Mouse (Mus musculus) MEL (cell line): ENCODE results near the gene Cd300lf. TPM values are rescaled to one million over a fixed set of nuclear protein-coding genes. Genes with fewer than 3 reads are reported as not detected.
A peak's percentile ranks its signal among the peaks of the same experiment; 100 is the strongest.

Source experiments
- DNase-seq: peaks from one replicate; pipeline ENCODE4 v3.0.0; 2011; ENCODE audit warnings: low read depth, low spot score
- H3K27ac ChIP-seq: 2 replicates; pipeline ENCODE4 v1.5.1; 2012; ENCODE audit warnings: low read depth, mild to moderate bottlenecking, control low read depth, low read length, moderate library complexity; ENCODE audit not compliant: control insufficient read depth
- H3K27me3 ChIP-seq, 2 experiments: fragments of 150-350 bp in 1 of 2; sonication (generic) in 1 of 2; 2 replicates each; pipeline ENCODE4 v1.6.1; 2012; ENCODE audit warnings: low read length in 2 of 2, mild to moderate bottlenecking in 2 of 2, improper control_type of control experiment in 1 of 2, moderate library complexity in 1 of 2; ENCODE audit not compliant: insufficient read depth in 2 of 2, control insufficient read depth in 1 of 2
- H3K36me3 ChIP-seq, 2 experiments: 2 replicates each; pipeline ENCODE4 v1.6.1; 2012 to 2014; ENCODE audit warnings: low read length in 2 of 2, improper control_type of control experiment in 1 of 2, inconsistent platforms in 1 of 2, mild to moderate bottlenecking in 1 of 2; ENCODE audit not compliant: insufficient read depth in 2 of 2, control insufficient read depth in 1 of 2
- H3K4me1 ChIP-seq, 2 experiments: fragments of 150-350 bp in 1 of 2; sonication (generic) in 1 of 2; 2 replicates each; pipeline ENCODE4 v1.6.1; 2012; ENCODE audit warnings: low read length in 2 of 2, improper control_type of control experiment in 1 of 2, mild to moderate bottlenecking in 1 of 2; ENCODE audit not compliant: insufficient read depth in 2 of 2, control insufficient read depth in 1 of 2
- H3K4me3 ChIP-seq, 2 experiments: fragments of 150-350 bp in 1 of 2; sonication (generic) in 1 of 2; 2 replicates each; pipeline ENCODE4 v1.5.1; 2012; ENCODE audit warnings: low read depth in 2 of 2, low read length in 2 of 2, mild to moderate bottlenecking in 2 of 2, moderate library complexity in 2 of 2, control low read depth in 1 of 2, improper control_type of control experiment in 1 of 2; ENCODE audit not compliant: control insufficient read depth in 1 of 2, insufficient read depth in 1 of 2
- H3K79me2 ChIP-seq: 2 replicates; pipeline ENCODE4 v1.6.1; 2012; ENCODE audit warnings: mild to moderate bottlenecking, low read length, moderate library complexity; ENCODE audit not compliant: control insufficient read depth, poor library complexity, insufficient read depth
- H3K9ac ChIP-seq: 2 replicates; pipeline ENCODE4 v1.6.1; 2012; ENCODE audit warnings: low read depth, mild to moderate bottlenecking, control low read depth, low read length, moderate library complexity; ENCODE audit not compliant: control insufficient read depth, poor library complexity, severe bottlenecking
- H3K9me3 ChIP-seq: fragments of 150-350 bp; sonication (generic); replicated peaks from 2 replicates; pipeline ENCODE4 v1.6.1; 2012; ENCODE audit warnings: mild to moderate bottlenecking, low read length, improper control_type of control experiment, moderate library complexity; ENCODE audit not compliant: insufficient read depth
- BHLHE40 ChIP-seq: IDR thresholded peaks from 2 replicates; pipeline ENCODE4 v1.6.1; 2012; ENCODE audit warnings: low read depth, mild to moderate bottlenecking, inconsistent platforms, low read length, improper control_type of control experiment, borderline replicate concordance
- CHD1 ChIP-seq: IDR thresholded peaks from 2 replicates; pipeline ENCODE4 v1.6.1; 2012; ENCODE audit warnings: low read depth, mild to moderate bottlenecking, inconsistent platforms, low read length, improper control_type of control experiment
- EP300 ChIP-seq, 2 experiments: IDR thresholded peaks; 2 replicates each; pipeline ENCODE4 v1.6.1; 2011; ENCODE audit warnings: improper control_type of control experiment in 2 of 2, low read length in 2 of 2, low read depth in 1 of 2, mild to moderate bottlenecking in 1 of 2
- ETS1 ChIP-seq: IDR thresholded peaks from 2 replicates; pipeline ENCODE4 v1.6.1; 2012; ENCODE audit warnings: low read depth, mild to moderate bottlenecking, inconsistent platforms, low read length, improper control_type of control experiment, moderate library complexity
- GABPA ChIP-seq: IDR thresholded peaks from 2 replicates; pipeline ENCODE4 v1.6.1; 2012; ENCODE audit warnings: low read depth, mild to moderate bottlenecking, inconsistent platforms, low read length, improper control_type of control experiment, moderate library complexity
- GATA1 ChIP-seq: IDR thresholded peaks from 2 replicates; pipeline ENCODE4 v1.6.1; 2011; ENCODE audit warnings: low read depth, low read length, improper control_type of control experiment
- JUND ChIP-seq: IDR thresholded peaks from 2 replicates; pipeline ENCODE4 v1.6.1; 2011; ENCODE audit warnings: low read depth, mild to moderate bottlenecking, improper control_type of control experiment, low read length
- MAX ChIP-seq: IDR thresholded peaks from 2 replicates; pipeline ENCODE4 v1.6.1; 2011; ENCODE audit warnings: low read length, improper control_type of control experiment
- MAZ ChIP-seq: IDR thresholded peaks from 2 replicates; pipeline ENCODE4 v1.6.1; 2012; ENCODE audit warnings: low read depth, mild to moderate bottlenecking, inconsistent platforms, low read length, improper control_type of control experiment
- MEF2A ChIP-seq: IDR thresholded peaks from 2 replicates; pipeline ENCODE4 v1.6.1; 2014; ENCODE audit warnings: low read depth, mild to moderate bottlenecking, inconsistent platforms, low read length, improper control_type of control experiment; ENCODE audit not compliant: poor library complexity, insufficient replicate concordance, severe bottlenecking; ENCODE audit errors: extremely low read depth
- MXI1 ChIP-seq: IDR thresholded peaks from 2 replicates; pipeline ENCODE4 v1.6.1; 2011; ENCODE audit warnings: mild to moderate bottlenecking, low read depth, low read length, improper control_type of control experiment
- MYC ChIP-seq: IDR thresholded peaks from 2 replicates; pipeline ENCODE4 v1.6.1; 2011; ENCODE audit warnings: low read depth, mild to moderate bottlenecking, low read length, improper control_type of control experiment, moderate library complexity
- NELFE ChIP-seq: IDR thresholded peaks from 2 replicates; pipeline ENCODE4 v1.6.1; 2011; ENCODE audit warnings: low read depth, low read length, improper control_type of control experiment
- POLR2AphosphoS2 ChIP-seq: IDR thresholded peaks from 2 replicates; pipeline ENCODE4 v1.6.1; 2011; ENCODE audit warnings: low read length, improper control_type of control experiment
- RAD21 ChIP-seq: IDR thresholded peaks from 2 replicates; pipeline ENCODE4 v1.6.1; 2011; ENCODE audit warnings: mild to moderate bottlenecking, low read depth, low read length, improper control_type of control experiment
- SIN3A ChIP-seq: IDR thresholded peaks from 2 replicates; pipeline ENCODE4 v1.6.1; 2012; ENCODE audit warnings: low read length, improper control_type of control experiment, inconsistent platforms
- SMC3 ChIP-seq: IDR thresholded peaks from 2 replicates; pipeline ENCODE4 v1.6.1; 2011; ENCODE audit warnings: low read depth, low read length, improper control_type of control experiment
- TAL1 ChIP-seq: IDR thresholded peaks from 2 replicates; pipeline ENCODE4 v1.6.1; 2012; ENCODE audit warnings: mild to moderate bottlenecking, inconsistent platforms, low read length, moderate library complexity, mixed read lengths
- TCF12 ChIP-seq: IDR thresholded peaks from 2 replicates; pipeline ENCODE4 v1.6.1; 2014; ENCODE audit warnings: low read depth, mild to moderate bottlenecking, inconsistent platforms, low read length, improper control_type of control experiment, moderate library complexity
- UBTF ChIP-seq: IDR thresholded peaks from 2 replicates; pipeline ENCODE4 v1.6.1; 2012; ENCODE audit warnings: low read depth, mild to moderate bottlenecking, inconsistent platforms, low read length, improper control_type of control experiment, moderate library complexity, borderline replicate concordance; ENCODE audit not compliant: insufficient read depth
- USF1 ChIP-seq: IDR thresholded peaks from 2 replicates; pipeline ENCODE4 v1.6.1; 2014; ENCODE audit warnings: low read depth, mild to moderate bottlenecking, inconsistent platforms, low read length, improper control_type of control experiment, moderate library complexity
- ZNF384 ChIP-seq: IDR thresholded peaks from 2 replicates; pipeline ENCODE4 v1.6.1; 2012; ENCODE audit warnings: low read depth, mild to moderate bottlenecking, inconsistent platforms, low read length, improper control_type of control experiment
- polyA plus RNA-seq, 2 experiments: library from polyadenylated mRNA; stranded (reverse) in 1 of 2; unstranded in 1 of 2; fragments of >175 nt in 1 of 2; fragments of >200 nt in 1 of 2; gene quantifications; 2 replicates each; pipeline versions ENCODE4 v1.2.1 to v1.2.4; 2012; ENCODE audit warnings: low replicate concordance in 2 of 2, low read depth in 1 of 2; ENCODE audit not compliant: insufficient read length in 2 of 2, insufficient read depth in 1 of 2, missing spikeins in 1 of 2
- total RNA-seq: library from RNA; depleted of rRNA; stranded (reverse); fragments of 300-350 nt; gene quantifications from 2 replicates; pipeline ENCODE4 v1.2.3, GENCODE M21; 2012

The Cd300lf gene
- total and polyA plus RNA-seq, 3 experiments = 0.12 to 0.46 TPM; not detected in 1

DNA sequence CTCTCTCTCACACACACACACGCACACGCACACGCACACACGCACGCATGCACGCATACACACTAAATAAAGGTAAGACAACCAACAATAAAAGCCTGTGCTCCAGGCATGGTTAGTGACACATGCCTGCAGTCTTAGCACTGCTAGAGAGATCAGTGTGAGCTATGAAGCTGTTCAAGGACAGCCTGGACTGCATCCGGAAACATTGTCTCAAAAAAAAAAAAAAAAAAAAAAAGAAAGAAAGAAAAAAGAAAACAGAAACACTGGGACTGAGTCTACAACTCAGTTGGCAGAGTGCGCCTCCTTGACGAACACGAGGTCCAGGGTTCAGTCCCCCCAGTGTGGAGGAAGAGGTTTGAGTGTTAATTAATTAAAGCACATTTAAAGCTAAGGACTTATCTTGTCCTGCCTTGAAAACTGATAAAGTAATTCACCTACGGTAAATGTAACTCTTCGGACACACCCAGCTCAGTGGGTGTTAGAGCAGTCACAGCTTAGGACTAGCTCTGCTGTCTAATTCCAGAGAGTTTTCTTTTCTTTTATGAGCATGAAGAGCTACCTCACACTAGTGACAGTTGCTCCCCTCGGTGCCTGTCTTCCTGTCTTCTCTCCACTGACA is 4.2 kb downstream of the Cd300lf start:
- peaks cover 0 to 23% of the 10 kb centered on the region in 2 experiments; a peak in 2 of 4 replicates for H3K36me3 ChIP-seq
- H3K27me3 ChIP-seq = no peaks in the 10 kb centered on the region
- H3K4me1 ChIP-seq = peaks cover 2 to 34% of the 10 kb centered on the region in 2 experiments
- DNase-seq = peak; percentile 49
- 0 out of 4 replicates have a peak overlapping the region, but pooled peaks of 1 of the 2 experiments have one; percentile 3 for H3K4me3 ChIP-seq
- no peaks in the 10 kb centered on the region for H3K9me3 ChIP-seq
- no peaks in the 10 kb centered on the region for H3K79me2 ChIP-seq
- H3K27ac ChIP-seq = peak overlapping the region; percentile 18
- H3K9ac ChIP-seq = peak overlapping the region; percentile 9; the same call in 1 of the 2 replicates
- TF ChIP-seq NELFE (no peak), MYC (no peak), ZNF384 (peak; percentile 56; the same call in 1 of the 2 replicates), EP300 (IDR thresholded peaks at IDR 0.05; ENCODE audit: low read depth in 1 of 2, low read length in 2 of 2) (peak; percentile 40 to 66), TCF12 (peak; percentile 9; the same call in 1 of the 2 replicates), GATA1 (peak; percentile 76), SMC3 (no peak)
- TF ChIP-seq, all 39 proteins: peak for 4

DNA sequence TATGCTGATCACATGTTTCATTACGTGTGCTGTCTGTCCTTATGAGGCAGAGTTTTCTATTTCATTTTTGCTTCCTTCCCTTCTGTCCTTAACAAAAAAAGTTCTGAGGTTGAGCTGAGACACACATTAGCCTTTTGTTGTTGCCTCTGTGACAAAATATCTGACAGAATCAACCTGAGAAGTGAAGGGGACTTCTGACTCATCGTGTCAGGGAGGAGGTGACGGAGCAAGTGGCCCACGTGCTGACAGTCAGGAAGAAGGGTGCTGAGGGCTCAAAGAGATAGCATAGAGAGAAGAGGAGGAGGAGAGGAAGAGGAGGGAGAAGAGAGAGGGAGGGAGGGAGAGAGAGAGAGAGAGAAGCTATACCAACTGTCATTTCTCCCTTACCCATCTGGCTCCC is 5.3 kb downstream of the Cd300lf start:
- Histone ChIP-seq H3K79me2 (no peaks in the 10 kb centered on the region), H3K27me3 (no peaks in the 10 kb centered on the region; a peak in 1 of 4 replicates), H3K4me1 (peaks cover 2 to 27% of the 10 kb centered on the region in 2 experiments), H3K36me3 (peaks cover 0 to 19% of the 10 kb centered on the region in 2 experiments; a peak in 2 of 4 replicates), H3K9me3 (no peaks in the 10 kb centered on the region), H3K27ac (peak overlapping the region; percentile 20; the same call in 1 of the 2 replicates), H3K4me3 (no peak overlapping the region), H3K9ac (no peak overlapping the region)
- TF ChIP-seq BHLHE40 = peak; percentile 56; the same call in 1 of the 2 replicates
- TF ChIP-seq MYC = peak; percentile 51; the same call in 1 of the 2 replicates
- peak; percentile 14; the same call in 1 of the 2 replicates for TF ChIP-seq GATA1
- TF ChIP-seq JUND = no peak
- TF ChIP-seq TAL1 = no peak
- no peak for TF ChIP-seq POLR2AphosphoS2
- 0 out of 2 replicates have a peak, but pooled peaks have one; percentile 27 for TF ChIP-seq SIN3A
- TF ChIP-seq EP300 (IDR thresholded peaks at IDR 0.05; ENCODE audit: low read depth in 1 of 2, low read length in 2 of 2) = peak; percentile 26 to 43; a peak in 3 of 4 replicates
- peak; percentile 27; the same call in 1 of the 2 replicates for TF ChIP-seq ETS1
- TF ChIP-seq MEF2A = no peak
- TF ChIP-seq CHD1 = no peak
- TF ChIP-seq USF1 = peak; percentile 53
- TF ChIP-seq GABPA = no peak
- peak; percentile 65; the same call in 1 of the 2 replicates for TF ChIP-seq MXI1
- 0 out of 2 replicates have a peak, but pooled peaks have one; percentile 40 for TF ChIP-seq MAZ
- peak; percentile 91 for TF ChIP-seq MAX
- no peak for TF ChIP-seq RAD21
- TF ChIP-seq UBTF = no peak
- peak; percentile 67 for DNase-seq
